Mouse (Mus musculus): ENCODE measurements around the gene Cand1. TPM values are rescaled to one million over a fixed set of nuclear protein-coding genes. Genes with fewer than 3 reads are reported as not detected.

Cand1 gene
- total RNA-seq, 2 experiments from 2014 or later, result 142 to 147 TPM

- no peak for DNase-seq
Measured at GRCm38 (mm10) chr10:119206309-119206932, 33.4 kb downstream of the Cand1 start.

GRCm38 (mm10) chr10:119205229-119205628 is 34.6 kb downstream of the Cand1 start:
- DNase-seq, result no peak

GRCm38 (mm10) chr10:119204334-119204946 is 35.4 kb downstream of the Cand1 start:
- no peak for DNase-seq

- no peak for DNase-seq
Measured at GRCm38 (mm10) chr10:119199864-119200263, 40.0 kb downstream of the Cand1 start.

- no peak for DNase-seq
Measured at GRCm38 (mm10) chr10:119198186-119198880, 41.5 kb downstream of the Cand1 start.

- DNase-seq, result no peak
Measured at GRCm38 (mm10) chr10:119197621-119198150, 42.2 kb downstream of the Cand1 start.

GRCm38 (mm10) chr10:119192598-119193372 is 47.1 kb downstream of the Cand1 start:
- DNase-seq, result no peak

- DNase-seq, result no peak
Measured at GRCm38 (mm10) chr10:119187720-119188119, 52.1 kb downstream of the Cand1 start.

GRCm38 (mm10) chr10:119169656-119170055 is 70.2 kb downstream of the Cand1 start:
- DNase-seq, result no peak

GRCm38 (mm10) chr10:119169237-119169636 is 70.6 kb downstream of the Cand1 start:
- no peak for DNase-seq

- DNase-seq, result no peak
Measured at GRCm38 (mm10) chr10:119168791-119169190, 71.1 kb downstream of the Cand1 start.

- no peak for DNase-seq
Measured at GRCm38 (mm10) chr10:119167858-119168257, 72.0 kb downstream of the Cand1 start.

GRCm38 (mm10) chr10:119165051-119165450 is 74.8 kb downstream of the Cand1 start:
- no peak for DNase-seq

GRCm38 (mm10) chr10:119161820-119162382 is 78.0 kb downstream of the Cand1 start:
- DNase-seq, result no peak

- DNase-seq, result no peak
Measured at GRCm38 (mm10) chr10:119160161-119160560, 79.7 kb downstream of the Cand1 start.

GRCm38 (mm10) chr10:119149261-119149660 is 90.6 kb downstream of the Cand1 start:
- DNase-seq, result no peak

Other genes with a start within 250 kb of the Cand1 start
- gene Grip1, start 213.8 kb upstream of the Cand1 start, total RNA-seq (2021), result 10 to 100 TPM; 28.4 to 29.0 TPM